Mouse (Mus musculus) cortical plate, adult 2 months (tissue): ENCODE measurements around the gene Ccdc155.

ENCODE experiments used
- CTCF ChIP-seq: fragments of 200-500 bp; IDR thresholded peaks from 2 replicates; pipeline ENCODE4 v1.5.1; 2011; ENCODE audit warnings: mild to moderate bottlenecking, control low read depth, low read length; ENCODE audit not compliant: insufficient read depth; ENCODE audit errors: extremely low read depth
- POLR2A ChIP-seq: fragments of 200-500 bp; IDR thresholded peaks from 2 replicates; pipeline ENCODE4 v1.6.1; 2011; ENCODE audit warnings: mild to moderate bottlenecking, low read length, control low read depth; ENCODE audit not compliant: insufficient read depth; ENCODE audit errors: extremely low read depth

DNA sequence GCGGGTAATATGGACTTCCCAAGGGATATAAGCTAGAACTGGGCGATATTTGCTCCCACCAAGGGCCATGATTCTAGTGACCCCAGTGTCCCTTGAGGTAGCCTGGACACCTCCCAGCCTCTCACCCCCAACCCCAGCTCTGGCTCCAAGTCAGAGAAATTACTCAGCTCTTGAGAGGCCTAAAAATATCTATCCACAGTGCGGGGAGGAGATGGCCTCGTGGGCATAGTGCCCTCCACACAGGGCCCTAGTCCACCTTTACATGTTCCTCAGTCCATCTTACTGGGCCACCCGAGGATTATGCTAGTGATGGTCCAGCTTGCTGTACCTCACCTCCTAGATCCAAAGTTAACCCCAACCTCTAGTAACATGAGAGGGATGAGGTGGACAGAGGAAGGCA, 39.9 kb downstream of the Ccdc155 start:
- no peak for TF ChIP-seq CTCF
- TF ChIP-seq POLR2A = peak; percentile 25; the same call in 1 of the 2 replicates
